Mouse (Mus musculus) ovary, postnatal 14 days (tissue): ENCODE results near the gene Vmn2r114.
"Not testable (repeated sequence)": the region's sequence is repeated elsewhere in the genome, so short reads cannot be mapped to it uniquely, and the experiment has no call there.

Source experiments
- DNase-seq: peaks from one replicate; pipeline ENCODE4 v3.0.0; 2022; ENCODE audit warnings: low spot score

Vmn2r114 gene

GRCm38 (mm10) chr17:23312437-23312836, at the start of gene Vmn2r114:
Gene Vmn2r114 (minus strand): TSS chr17:23312537.
- not testable (repeated sequence) for DNase-seq

GRCm38 (mm10) chr17:23351644-23352043, 39.3 kb upstream of the Vmn2r114 start:
- no peak for DNase-seq

- DNase-seq = not testable (repeated sequence)
Observed at GRCm38 (mm10) chr17:23343441-23343840, 31.1 kb upstream of the Vmn2r114 start, which contains the start of gene Vmn2r115. Gene Vmn2r115 (plus strand): TSS chr17:23343741.

GRCm38 (mm10) chr17:23330657-23331056, 18.3 kb upstream of the Vmn2r114 start:
- no peak for DNase-seq
